Mouse (Mus musculus) neutrophil, adult 5-6 weeks (primary cell): ENCODE measurements around the gene Gm12216. TPM values are rescaled to one million over a fixed set of nuclear protein-coding genes. Genes with fewer than 3 reads are reported as not detected.

Experiments
- ATAC-seq: fragments of 151-379, 151-347 bp; 2 replicates; pipeline ENCODE4 v1.8.0; 2017; ENCODE audit warnings: mild to moderate bottlenecking, moderate TSS enrichment; ENCODE audit not compliant: insufficient number of reproducible peaks, poor library complexity, low FRiP score, severe bottlenecking; ENCODE audit errors: extremely low read depth
- total RNA-seq: library from RNA; stranded (forward); fragments of 200-1000 nt; gene quantifications from 2 replicates; pipeline ENCODE4 v1.2.3, GENCODE M21; 2017

Gm12216 gene
- total RNA-seq, 1 experiment from 2014 or later, result 12.6 TPM

DNA sequence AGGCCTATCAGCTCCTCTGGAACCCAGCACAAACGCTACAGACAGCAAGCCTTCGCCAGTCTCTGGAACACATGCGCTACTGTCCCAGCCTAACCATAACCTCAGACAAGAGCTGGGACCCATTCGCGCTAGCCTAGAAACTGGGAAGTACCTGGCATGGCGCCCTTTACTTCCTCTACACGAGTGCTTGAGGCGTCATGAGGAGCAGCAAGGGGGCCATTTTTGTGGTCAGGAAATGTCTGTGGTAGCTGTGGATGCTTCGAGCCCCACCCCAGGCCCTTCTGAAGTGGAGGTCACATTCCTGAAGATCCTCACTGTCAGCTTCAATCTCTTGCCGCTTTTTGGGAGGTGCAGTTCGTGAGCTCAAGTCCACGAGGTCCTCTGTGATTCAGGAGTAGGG, 56.0 kb downstream of the Gm12216 start:
- ATAC-seq, result peak; percentile 13; the same call in 1 of the 2 replicates

DNA sequence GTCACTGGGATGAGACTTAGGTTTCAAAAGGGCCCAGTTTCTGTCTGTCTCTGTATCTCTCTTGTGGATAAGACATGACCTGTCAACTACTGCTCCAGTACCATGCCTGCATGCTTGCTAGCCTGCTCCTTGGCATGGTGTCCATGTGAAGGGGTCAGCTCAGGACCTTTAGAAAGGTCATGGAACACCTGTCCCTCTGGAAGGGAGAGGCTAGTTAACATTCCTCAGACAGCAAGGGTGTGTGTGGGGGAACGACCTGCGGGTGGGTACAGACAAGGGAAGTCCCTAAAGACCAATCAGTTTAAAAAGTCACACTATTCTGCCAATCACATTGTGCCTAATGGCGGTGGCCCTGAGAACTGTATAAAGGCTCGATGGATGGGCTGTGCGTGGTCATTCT, 58.1 kb downstream of the Gm12216 start:
- no peak for ATAC-seq

DNA sequence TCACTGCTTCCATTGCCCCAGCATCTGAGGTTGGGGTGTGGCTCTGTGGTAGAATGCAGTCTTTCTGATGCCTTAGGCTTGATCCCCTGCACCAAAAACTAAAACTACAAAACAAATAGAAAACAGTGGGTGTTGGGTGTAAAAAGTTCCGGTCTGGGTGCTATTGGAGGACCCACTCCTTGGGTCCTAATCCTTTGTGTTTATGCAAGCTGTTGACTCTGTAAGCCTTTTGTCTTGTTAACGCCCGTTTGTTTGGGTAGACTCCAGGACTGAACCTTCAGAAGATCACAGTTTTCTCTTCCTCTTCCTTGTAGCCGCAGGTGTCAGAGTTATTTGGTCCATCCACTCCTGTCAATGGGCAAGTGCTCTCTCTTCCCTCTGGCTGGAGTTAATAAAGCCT, 59.0 kb downstream of the Gm12216 start:
- no peak for ATAC-seq

DNA sequence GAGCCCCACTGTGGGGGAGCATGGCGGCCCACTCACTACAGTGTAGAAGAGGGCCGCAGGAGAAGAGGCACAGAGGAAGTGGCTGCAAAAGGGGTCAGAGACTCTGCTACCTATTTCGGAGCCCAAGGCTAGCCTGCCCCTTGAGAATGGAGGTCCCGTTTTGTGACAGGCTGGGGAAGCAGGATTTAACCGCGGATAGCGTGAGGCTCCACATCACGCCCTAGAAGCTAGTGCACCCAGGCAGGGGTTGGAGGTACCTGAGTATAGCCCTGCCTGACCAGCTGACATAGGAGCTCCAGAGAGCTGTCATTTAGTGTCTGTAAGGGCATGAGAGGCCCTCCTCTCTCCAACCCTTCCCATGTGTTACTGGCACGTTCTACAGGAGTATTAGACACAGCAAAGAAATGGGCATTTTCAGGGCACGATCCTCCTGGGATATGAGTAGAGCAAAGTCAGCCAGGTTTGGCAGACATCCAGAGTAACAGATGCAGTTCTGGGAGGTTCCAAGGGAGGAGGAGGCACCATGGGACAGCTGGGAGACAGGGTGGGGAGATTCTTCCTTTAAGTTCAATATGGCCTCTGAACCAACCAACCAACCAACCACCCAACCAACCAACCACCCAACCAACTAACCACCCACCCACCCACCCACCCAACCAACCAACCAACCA, 60.9 kb downstream of the Gm12216 start:
- no peak for ATAC-seq

DNA sequence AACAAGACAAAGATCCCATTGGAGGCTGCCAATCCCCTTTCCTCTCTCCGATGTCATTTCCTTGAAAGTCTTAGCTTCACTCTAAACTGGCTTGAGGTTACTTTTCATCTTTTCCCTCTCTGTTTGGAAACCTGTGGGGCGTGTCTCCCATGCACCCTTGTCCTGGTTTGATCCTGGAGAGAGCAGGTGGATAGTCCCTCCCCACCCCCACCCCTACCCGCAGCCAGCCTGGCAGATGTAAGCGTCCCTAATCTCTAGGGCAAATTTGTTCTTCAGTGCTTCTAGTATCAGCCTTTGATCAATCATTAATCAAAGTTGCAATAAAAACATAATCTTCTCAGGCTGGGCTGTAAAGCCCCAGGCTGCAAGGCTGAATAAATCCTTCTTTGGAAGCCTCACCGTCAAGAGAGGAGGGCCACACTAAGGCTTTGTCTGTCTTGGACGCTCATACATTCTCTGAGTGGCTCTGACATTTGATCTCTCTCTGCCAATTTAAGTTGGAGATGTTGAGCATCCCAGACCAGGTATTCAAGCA, 61.6 kb downstream of the Gm12216 start:
- ATAC-seq, result no peak

DNA sequence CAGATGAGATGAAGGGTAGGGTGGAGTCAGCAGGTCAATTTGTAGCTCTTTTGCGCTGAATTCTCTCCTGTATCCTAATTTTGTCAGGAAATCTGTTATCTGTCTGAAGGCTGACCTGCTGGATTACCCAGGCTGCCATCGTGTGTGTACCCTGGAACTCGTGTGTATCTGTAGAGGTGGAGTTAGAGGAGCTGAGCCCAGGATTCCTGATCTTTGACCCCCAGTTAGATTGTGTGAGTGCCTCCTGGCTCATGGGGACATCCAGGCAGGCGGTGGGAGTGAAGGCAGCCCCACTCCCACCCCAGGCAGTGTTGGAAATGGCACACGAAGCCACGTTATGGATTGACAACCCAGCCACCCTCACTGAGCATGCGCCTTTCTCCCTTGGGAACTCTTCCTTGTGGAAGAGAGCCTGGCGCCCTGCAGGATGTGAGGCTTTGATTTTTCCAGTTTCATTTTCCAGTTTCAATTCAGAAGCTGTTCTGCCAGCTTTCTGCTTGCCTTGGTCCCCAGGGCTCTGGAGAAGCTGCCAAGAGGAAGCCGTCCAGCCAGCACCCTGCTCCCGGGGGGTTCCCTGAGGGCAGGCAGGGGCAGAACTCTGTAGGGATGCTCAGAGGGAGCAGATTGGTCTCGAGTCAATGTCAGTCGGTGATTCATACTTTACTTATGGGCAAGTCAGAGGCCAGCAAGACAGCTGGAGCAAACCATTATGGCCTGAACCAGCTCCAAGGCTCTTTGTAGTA, 62.5 kb downstream of the Gm12216 start:
- no peak for ATAC-seq

DNA sequence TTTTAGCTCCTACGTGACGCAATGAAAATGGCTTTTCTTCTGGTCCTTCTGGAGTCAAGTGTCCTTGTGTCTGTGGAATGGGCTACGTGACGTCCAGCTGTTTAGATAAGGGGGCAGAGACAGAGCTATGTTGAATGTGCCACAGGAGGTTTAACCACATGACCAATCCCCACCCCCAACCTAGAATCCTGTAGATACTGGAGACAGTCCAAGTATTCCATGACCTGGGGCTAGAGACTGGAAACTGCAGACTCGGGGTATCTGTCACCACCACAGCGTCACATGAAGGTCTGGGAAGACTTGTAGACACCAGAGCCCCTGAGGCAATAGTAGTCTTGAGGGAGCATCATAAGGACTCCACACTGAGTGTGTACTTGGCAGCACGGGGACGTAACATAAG, 63.2 kb downstream of the Gm12216 start:
- ATAC-seq, result no peak

DNA sequence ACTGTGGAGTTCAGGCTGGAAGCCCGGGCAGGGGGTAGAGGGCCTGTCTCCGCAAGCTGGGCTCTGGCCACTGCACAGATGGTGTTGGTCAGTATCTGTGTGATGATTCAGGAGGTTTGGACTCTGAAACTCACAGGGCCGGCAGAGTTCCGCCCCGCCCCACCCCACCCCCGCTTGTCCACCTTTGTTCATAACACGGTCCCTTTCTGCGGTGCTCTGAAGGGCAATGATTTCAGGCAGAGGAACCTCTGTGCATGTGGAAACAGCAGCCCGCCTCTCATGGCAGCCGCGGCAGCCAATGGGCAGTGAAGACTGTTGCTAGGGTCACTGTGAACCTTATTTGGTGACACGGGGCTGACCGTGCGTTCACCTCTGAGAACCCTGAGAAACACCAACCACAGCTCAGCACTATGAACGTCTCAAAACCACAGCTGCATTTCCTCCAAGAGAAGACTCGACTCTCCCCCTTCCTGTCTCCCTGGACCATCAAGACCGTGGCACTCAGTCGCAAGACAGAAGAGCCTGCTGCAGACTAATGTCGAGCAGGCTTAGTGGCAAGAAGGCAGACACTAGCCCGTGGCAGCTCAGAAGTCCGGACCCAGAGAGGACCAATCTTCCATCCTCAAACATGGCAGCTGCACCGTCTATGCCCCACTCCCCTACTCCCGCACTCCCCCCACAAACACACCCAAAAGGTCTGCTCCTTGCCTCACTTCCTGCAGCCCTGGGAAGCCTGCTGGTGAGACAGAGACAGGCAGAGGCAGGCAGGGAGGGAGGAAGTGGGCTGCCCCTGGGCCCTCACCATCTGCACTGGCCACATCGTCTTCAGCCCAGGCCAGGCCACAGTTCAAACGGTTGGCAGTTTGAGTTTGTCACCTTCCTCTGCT, 64.1 kb downstream of the Gm12216 start:
- peak; percentile 93 for ATAC-seq

DNA sequence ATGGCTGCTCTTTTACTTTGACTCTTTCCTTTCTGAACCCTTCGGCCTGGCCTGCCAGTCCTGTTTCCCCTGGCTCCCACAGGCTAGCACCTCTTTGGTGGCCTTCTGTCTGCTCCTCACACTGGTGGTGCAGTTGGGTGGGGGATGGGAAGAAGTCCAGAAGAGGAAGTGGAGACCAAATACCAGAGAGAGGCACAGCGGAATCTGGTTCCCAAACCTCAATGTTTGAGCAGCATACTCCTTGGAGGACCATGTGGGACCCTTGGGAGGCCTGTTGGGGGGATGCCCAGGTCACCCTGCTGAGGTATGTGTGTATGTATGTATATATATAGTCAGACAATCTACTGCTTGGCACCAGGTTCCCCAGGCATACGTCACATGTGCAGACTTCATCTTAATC, 65.0 kb downstream of the Gm12216 start:
- ATAC-seq, result no peak

DNA sequence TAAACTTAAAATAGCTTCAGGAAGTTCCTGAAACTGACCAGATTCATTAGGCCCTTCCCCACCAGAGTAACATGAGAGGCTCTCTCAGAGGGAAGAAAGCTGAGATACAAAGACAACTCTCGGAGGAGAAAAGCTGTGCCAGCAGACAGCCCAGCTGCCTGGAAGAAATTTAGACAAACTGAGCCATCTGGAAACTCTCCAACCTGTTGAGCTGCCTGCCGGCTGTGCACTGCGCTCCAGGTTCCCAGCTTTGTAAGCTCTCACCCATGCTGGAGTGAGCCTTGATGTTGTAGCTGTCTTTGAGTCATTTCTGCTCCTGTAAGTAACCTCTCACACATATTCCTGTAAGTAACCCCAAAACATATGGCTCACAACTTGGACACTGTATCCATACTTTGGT, 66.1 kb downstream of the Gm12216 start:
- no peak for ATAC-seq

DNA sequence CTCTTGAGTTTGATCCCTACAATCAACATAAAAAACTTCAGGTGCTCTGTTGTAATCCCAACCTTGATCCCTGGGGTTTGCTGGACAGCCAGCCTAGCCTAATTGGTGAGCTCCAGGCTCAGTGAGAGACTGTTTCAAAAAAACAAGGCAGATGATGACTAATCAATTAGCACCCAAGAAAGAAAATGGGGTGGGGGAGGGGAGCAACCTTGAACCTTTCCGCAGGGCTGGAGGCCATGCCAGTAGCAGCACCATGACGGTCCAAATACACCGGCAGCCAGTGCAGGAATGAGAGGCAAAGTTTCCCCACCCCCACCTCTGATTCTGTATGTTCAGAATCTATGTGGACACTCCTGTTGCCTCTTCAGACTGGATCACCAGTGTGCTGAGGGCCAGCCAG, 69.8 kb downstream of the Gm12216 start:
- ATAC-seq, result no peak

DNA sequence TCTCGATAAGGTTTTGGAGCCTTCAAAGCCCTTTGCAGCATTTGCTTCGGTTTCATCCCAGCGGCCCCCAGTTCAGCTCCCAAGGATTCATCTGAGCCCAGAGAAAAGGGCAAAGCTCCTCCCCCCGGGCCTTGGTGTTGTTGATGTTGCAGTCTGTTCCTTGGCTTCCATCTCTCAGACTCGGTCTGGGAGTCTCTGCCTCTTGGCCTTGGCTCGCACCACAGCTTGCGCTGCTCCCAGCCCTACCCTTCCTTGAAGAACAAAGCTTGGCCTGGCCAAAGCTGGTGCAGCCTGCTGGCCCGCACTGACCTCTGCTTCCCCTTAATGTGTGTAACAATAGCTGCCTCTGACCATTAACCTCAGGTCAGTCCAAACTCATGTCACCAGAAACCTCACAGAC, 70.9 kb downstream of the Gm12216 start:
- no peak for ATAC-seq

DNA sequence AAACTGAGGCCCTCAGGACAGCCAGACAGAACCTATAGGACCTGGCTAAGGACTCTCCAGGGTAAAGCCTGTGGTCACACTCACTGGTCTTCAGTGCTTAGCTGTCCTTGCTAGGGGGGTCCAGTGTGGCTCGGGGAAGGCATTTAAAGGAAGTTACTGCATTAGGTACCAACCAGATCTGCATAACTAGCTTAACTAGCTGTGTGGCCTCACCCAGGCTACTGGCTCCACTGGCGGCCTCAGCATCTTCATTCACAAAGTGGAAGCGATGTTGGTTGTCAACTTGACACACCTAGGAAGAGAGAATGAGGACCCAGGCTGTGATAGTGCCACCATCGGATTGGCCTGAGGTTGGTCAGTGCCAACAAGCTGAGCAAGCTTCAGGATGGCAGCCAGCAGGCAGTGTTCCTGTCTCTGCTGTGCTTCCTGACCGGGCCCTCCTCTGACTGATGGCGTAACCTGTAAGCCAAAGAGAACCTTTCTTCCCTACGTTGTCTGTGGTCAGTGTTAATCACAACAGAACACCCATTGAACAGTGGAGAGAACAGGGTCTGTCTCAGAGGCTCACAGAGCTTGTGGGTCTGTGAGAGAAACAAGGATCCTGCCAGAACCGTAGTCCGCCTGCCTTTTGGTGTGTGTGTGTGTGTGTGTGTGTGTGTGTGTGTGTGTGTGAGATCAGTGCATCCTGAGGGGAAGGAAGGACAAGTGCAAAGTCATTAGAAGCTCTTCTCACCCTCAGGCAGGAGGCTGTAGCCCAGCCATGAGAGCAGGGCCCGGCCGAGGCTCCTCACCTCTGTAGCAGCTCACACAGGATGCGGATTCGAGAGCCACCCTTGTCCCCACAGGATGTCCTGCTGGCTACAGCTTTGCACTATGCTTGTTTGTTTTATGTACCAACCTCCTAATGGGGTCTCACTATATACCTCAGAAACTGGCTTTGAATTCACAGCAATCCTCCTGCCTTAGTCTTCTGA, 72.7 kb downstream of the Gm12216 start:
- ATAC-seq, result peak; percentile 57

DNA sequence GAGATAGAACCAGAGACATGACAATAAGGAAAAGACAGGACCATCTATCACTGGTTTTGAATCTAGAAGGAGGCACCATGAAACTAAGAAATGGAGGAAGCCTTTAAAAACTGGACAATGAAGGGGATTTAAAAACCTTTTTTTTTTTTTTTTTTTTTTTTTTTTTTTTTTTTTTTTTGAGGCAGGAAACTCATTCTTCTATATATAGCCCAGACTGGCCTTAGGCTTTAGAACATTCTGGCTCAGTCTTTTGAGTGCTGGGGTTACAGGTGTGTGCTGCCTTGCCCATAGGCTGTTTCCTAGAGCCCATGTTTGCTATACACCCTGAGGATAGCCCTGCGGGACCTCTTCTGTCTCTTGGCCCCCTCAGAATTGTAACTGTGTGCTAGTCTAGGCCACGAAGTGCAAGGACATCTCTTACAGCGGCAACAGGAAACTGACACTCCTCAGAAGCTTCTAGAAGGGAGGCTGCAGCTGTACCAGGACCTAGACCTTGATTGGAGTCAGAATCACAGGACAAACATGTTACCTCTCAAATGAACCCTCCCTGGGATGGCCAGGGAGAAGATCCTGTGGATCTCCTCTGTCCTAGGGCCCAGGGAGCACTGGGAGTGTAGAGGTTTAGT, 73.6 kb downstream of the Gm12216 start:
- no peak for ATAC-seq

DNA sequence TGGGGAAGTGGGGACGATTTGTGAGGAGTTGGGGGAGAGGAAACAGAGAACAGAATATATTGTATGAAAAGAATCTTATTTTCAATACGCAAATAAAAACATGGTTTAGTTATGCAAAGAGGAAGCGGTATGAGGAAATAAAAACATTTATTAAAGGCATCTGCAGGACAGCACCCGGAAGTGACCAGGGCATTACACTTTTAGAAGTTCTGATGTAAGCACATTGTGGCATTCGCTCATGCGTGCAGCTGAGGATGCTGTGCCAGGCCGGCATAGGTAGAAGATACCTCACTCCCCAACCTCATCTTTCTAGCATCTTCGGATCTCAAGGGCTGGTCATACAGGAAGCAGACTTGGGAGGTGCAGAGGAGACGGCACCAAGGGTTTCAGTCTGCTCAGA, 75.8 kb downstream of the Gm12216 start:
- ATAC-seq, result peak; percentile 45; the same call in 1 of the 2 replicates

DNA sequence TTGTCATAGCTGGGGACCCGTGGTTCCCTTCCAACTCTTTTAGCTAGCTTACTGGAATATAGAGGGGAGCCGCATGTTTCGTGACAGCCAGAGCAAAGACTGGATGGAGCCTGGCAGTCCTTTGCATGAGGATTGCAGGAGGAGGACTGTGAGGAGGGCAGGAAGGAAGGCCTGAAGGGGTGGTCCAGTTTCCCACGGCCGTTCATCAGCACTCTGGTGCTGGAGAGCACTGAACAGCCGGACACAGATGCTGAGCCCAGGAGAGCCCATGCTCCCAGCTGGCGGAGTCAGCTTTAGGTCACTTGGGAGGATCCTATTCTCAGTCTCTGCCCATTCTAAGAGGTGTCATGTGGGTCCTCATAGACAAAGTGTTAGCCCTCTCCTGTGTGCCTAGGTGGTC, 77.1 kb downstream of the Gm12216 start:
- no peak for ATAC-seq

DNA sequence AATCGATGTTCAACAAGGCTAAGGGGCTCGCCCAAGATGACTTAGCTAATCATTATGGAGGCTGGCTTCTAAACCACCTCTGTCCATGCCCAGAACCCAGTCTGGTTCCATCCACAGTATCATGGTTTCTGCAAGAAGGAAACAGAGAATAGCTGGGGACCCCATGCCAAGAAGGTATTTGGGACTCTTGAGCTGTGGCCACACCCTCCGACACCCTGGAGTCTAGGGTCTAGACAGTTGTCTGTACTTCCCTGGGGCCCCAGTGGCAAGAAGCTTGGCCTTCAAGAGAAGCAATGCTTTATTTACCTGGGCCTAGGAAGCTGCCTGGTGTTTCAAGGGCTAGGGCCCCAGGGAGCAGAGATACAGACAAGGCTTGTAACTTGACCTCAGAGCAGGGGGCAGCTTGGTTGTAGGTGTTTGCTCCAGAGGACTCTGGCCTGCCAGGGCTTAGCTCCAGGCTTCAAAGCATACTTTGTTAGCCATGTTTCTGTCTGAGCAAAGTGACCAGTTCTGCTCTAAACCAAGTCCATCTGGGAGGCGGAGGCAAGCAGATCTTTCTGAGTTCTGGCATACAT, 77.8 kb downstream of the Gm12216 start:
- no peak for ATAC-seq

DNA sequence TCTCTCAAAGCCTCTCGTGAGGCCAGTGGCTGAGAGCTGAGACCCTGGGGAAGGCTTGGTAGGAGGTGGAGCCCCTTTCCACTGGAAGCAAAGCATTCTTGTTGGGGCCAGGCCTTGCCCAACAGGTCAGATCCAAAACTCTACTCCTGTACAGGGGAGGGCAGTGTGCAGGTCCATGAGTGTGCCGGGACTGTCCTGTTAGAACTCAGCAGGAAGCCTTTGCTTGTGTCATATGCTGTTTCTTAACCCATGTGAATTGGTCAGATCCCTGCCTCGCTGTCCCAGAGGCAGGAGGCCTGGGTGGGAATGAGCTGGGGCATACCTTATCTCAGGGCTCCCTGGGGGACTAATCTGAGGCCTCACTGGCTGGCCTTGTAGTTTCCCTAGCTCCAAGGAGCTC, 78.8 kb downstream of the Gm12216 start:
- no peak for ATAC-seq
